Mouse (Mus musculus) lung, postnatal 0 days (tissue): ENCODE data around the gene Sept8.
A peak's percentile ranks its signal among the peaks of the same experiment; 100 is the strongest.

Experiments
- CTCF ChIP-seq: IDR thresholded peaks from 2 replicates; pipeline ENCODE4 v1.5.1; 2016; ENCODE audit warnings: antibody characterized with exemption, mild to moderate bottlenecking
- EP300 ChIP-seq: IDR thresholded peaks from 2 replicates; pipeline ENCODE4 v1.6.1; 2016; ENCODE audit warnings: antibody characterized with exemption, mild to moderate bottlenecking, control low read depth

- TF ChIP-seq CTCF (no peak; the same call in 1 of the 2 replicates), EP300 (peak; percentile 81)
Observed at GRCm38 (mm10) chr11:53547566-53547965, 28.5 kb downstream of the Sept8 start.
